In genomic region chr3:138893520-138893919, GRCm38 (mm10) we compare ENCODE assay signal across 9 mouse cellular contexts.
A peak's percentile ranks its signal among the peaks of the same experiment; 100 is the strongest.
DNase-seq lines count a peak whose midpoint lies in the region; ATAC-seq and TF ChIP-seq lines count a peak whose summit lies in the region.
"Had no signal": no experiment of that assay in that cellular context is flagged by ENCODE, and none has a peak within 500 bp of the region (broad histone marks: within the 10 kb centered on the region; RNA-seq: fewer than 3 reads in every experiment).

No protein-coding gene starts in this region.

- TF ChIP-seq POLR2A in cerebellum, adult 2 months (IDR thresholded peaks at IDR 0.05; ENCODE audit: borderline replicate concordance, insufficient read depth, low read length): no peak

- H3K27me3 ChIP-seq in liver, embryonic 11.5 days (replicated peaks; ENCODE audit: control insufficient read depth, insufficient read depth, low read length): no peaks in the 10 kb centered on the region
- H3K27me3 ChIP-seq in liver, postnatal 0 days (ENCODE audit: insufficient read depth, low read length): no peaks in the 10 kb centered on the region
- no peaks in the 10 kb centered on the region for H3K27me3 ChIP-seq in heart, embryonic 13.5 days (replicated peaks)
- H3K27me3 ChIP-seq in cerebellum, adult 2 months (ENCODE audit: control insufficient read depth, insufficient read depth, low read length): no peaks in the 10 kb centered on the region

- no peak for TF ChIP-seq CTCF in liver, postnatal 0 days (IDR thresholded peaks at IDR 0.05; ENCODE audit: low read depth)
- TF ChIP-seq CTCF in cerebellum, adult 2 months (IDR thresholded peaks at IDR 0.05; ENCODE audit: borderline replicate concordance, insufficient read depth, low read depth, low read length): no peak

- DNase-seq in liver, embryonic 11.5 days (ENCODE audit: low spot score): no peak
- no peak for DNase-seq in liver, postnatal 0 days
- no peak for DNase-seq in layer of hippocampus, postnatal 25 days (ENCODE audit: extremely low spot score in 1 of 2, low spot score in 1 of 2)
- DNase-seq in cerebellum, adult 2 months: no peak
- DNase-seq in cerebellum, postnatal 14 days: no peak

- TF ChIP-seq EP300 in liver, postnatal 0 days (IDR thresholded peaks at IDR 0.05; ENCODE audit: low read depth): no peak; the same call in 1 of the 2 replicates

- ATAC-seq in liver, embryonic 11.5 days (replicated peaks; ENCODE audit: low FRiP score): peak; percentile 79
- ATAC-seq in liver, postnatal 0 days: no peak; the same call in 1 of the 2 replicates
- ATAC-seq in heart, embryonic 13.5 days (ENCODE audit: extremely low read depth, insufficient number of reproducible peaks, low FRiP score, low TSS enrichment): 0 out of 2 replicates have a peak, but pooled peaks have one; percentile 14
- peak; percentile 78 for ATAC-seq in megakaryocyte-erythroid progenitor cell, adult 5-6 weeks (replicated peaks; ENCODE audit: low FRiP score, low TSS enrichment, poor library complexity, severe bottlenecking)

- 28% methylated on average over 5 of the region's 5 CpGs for WGBS in liver, embryonic 11.5 days
- WGBS in liver, postnatal 0 days (ENCODE audit: insufficient replicate concordance): 43% methylated on average over 5 of the region's 5 CpGs
- 23% methylated on average over 5 of the region's 5 CpGs for WGBS in heart, embryonic 13.5 days
- 73% methylated on average over 5 of the region's 5 CpGs for WGBS in cerebellum, adult 2 months

- peak overlapping the region; percentile 23 for H3K4me2 ChIP-seq in liver, embryonic 11.5 days
- no peak overlapping the region for H3K4me2 ChIP-seq in liver, postnatal 0 days (ENCODE audit: low read depth, low read length)
- H3K4me2 ChIP-seq in heart, embryonic 13.5 days: no peak overlapping the region

- no peaks in the 10 kb centered on the region for H3K36me3 ChIP-seq in liver, embryonic 11.5 days (ENCODE audit: control insufficient read depth, insufficient read depth, low read length)
- H3K36me3 ChIP-seq in liver, postnatal 0 days (replicated peaks; ENCODE audit: insufficient read depth, low read length): no peaks in the 10 kb centered on the region; the same call in 1 of the 2 replicates
- H3K36me3 ChIP-seq in heart, embryonic 13.5 days: peaks cover 5% of the 10 kb centered on the region; the same call in 1 of the 2 replicates

- H3K4me1 ChIP-seq in liver, embryonic 11.5 days (replicated peaks; ENCODE audit: control insufficient read depth, insufficient read depth, low read length): peaks cover 15% of the 10 kb centered on the region
- no peaks in the 10 kb centered on the region for H3K4me1 ChIP-seq in liver, postnatal 0 days (ENCODE audit: insufficient read depth)
- peaks cover 3% of the 10 kb centered on the region; the same call in 1 of the 2 replicates for H3K4me1 ChIP-seq in brown adipose tissue, adult 24 weeks (ENCODE audit: control insufficient read depth, insufficient read depth, insufficient read length, low read length)
- peaks cover 33% of the 10 kb centered on the region for H3K4me1 ChIP-seq in heart, embryonic 13.5 days
- peaks cover 20% of the 10 kb centered on the region for H3K4me1 ChIP-seq in cerebellum, adult 2 months (ENCODE audit: control insufficient read depth, insufficient read depth, low read length)

- H3K9ac ChIP-seq in liver, embryonic 11.5 days (ENCODE audit: low read depth, low read length): no peak overlapping the region
- H3K9ac ChIP-seq in liver, postnatal 0 days (replicated peaks): no peak overlapping the region
- H3K9ac ChIP-seq in heart, embryonic 13.5 days: 0 out of 2 replicates have a peak overlapping the region, but pooled peaks have one; percentile 21

- no peak overlapping the region for H3K4me3 ChIP-seq in liver, embryonic 11.5 days (ENCODE audit: low read depth, low read length)
- no peak overlapping the region for H3K4me3 ChIP-seq in liver, postnatal 0 days (ENCODE audit: low read depth, low read length)
- no peak overlapping the region for H3K4me3 ChIP-seq in brown adipose tissue, adult 24 weeks (ENCODE audit: insufficient read depth, low read depth, low read length)
- H3K4me3 ChIP-seq in heart, embryonic 13.5 days: no peak overlapping the region
- no peak overlapping the region for H3K4me3 ChIP-seq in cerebellum, adult 2 months (replicated peaks; ENCODE audit: insufficient read depth, low read depth, low read length)

- H3K9me3 ChIP-seq in liver, embryonic 11.5 days (ENCODE audit: control insufficient read depth, low read length): no peaks in the 10 kb centered on the region
- H3K9me3 ChIP-seq in liver, postnatal 0 days (ENCODE audit: low read length): no peaks in the 10 kb centered on the region
- no peaks in the 10 kb centered on the region for H3K9me3 ChIP-seq in heart, embryonic 13.5 days

- no peak overlapping the region for H3K27ac ChIP-seq in liver, embryonic 11.5 days (ENCODE audit: low read depth, low read length)
- H3K27ac ChIP-seq in liver, postnatal 0 days (ENCODE audit: low read depth): no peak overlapping the region
- peak overlapping the region; percentile 46 for H3K27ac ChIP-seq in brown adipose tissue, adult 24 weeks (replicated peaks; ENCODE audit: low read depth, low read length)
- H3K27ac ChIP-seq in heart, embryonic 13.5 days (replicated peaks): peak overlapping the region; percentile 71
- H3K27ac ChIP-seq in cerebellum, adult 2 months (ENCODE audit: insufficient read depth, low read length): no peak overlapping the region
- H3K27ac ChIP-seq: macrophage had no signal

Comparison
In these comparisons a context has a peak if more than half of its experiments do, and no peak if none do; other contexts are left out.
1. H3K27ac ChIP-seq: peak in brown adipose tissue, adult 24 weeks (single experiment) and heart, embryonic 13.5 days (single experiment); none in liver, embryonic 11.5 days (single experiment), liver, postnatal 0 days (single experiment) and cerebellum, adult 2 months (single experiment).